Mouse (Mus musculus) natural killer cell, adult 2 months (primary cell): ENCODE measurements around the gene Npm3.

ENCODE experiments used
- DNase-seq, 2 experiments: peaks; one replicate each; pipeline ENCODE4 v3.0.0; 2022; ENCODE audit warnings: low spot score in 2 of 2

The Npm3 gene

GRCm38 (mm10) chr19:45734191-45734590 is 15.2 kb downstream of the Npm3 start:
- DNase-seq: no peak

GRCm38 (mm10) chr19:45733564-45733963 is 15.8 kb downstream of the Npm3 start:
- DNase-seq: no peak

- DNase-seq: no peak
These were observed 17.7 kb downstream of the Npm3 start for GRCm38 (mm10) chr19:45731658-45732057.

- DNase-seq: no peak
These were observed 19.3 kb downstream of the Npm3 start for GRCm38 (mm10) chr19:45730042-45730441.

GRCm38 (mm10) chr19:45727231-45727630 is 22.2 kb downstream of the Npm3 start:
- DNase-seq: no peak

- DNase-seq: no peak
These were observed 23.6 kb downstream of the Npm3 start for GRCm38 (mm10) chr19:45725677-45726277.

- DNase-seq: no peak
These were observed 27.2 kb downstream of the Npm3 start for GRCm38 (mm10) chr19:45722188-45722587.

- DNase-seq: no peak
These were observed 31.1 kb downstream of the Npm3 start for GRCm38 (mm10) chr19:45718286-45718685.

- no peak for DNase-seq
These were observed 31.7 kb downstream of the Npm3 start for GRCm38 (mm10) chr19:45717493-45718220.

- DNase-seq: no peak
These were observed 40.7 kb downstream of the Npm3 start for GRCm38 (mm10) chr19:45708704-45709103.
